In genomic region chr12:28922236-28922635, GRCm38 (mm10) we compare ENCODE assay signal across 18 mouse cellular contexts.
A peak's percentile ranks its signal among the peaks of the same experiment; 100 is the strongest.
DNase-seq lines count a peak whose midpoint lies in the region; ATAC-seq lines count a peak whose summit lies in the region.
"Had no signal": no experiment of that assay in that cellular context is flagged by ENCODE, and none has a peak within 500 bp of the region (broad histone marks: within the 10 kb centered on the region; RNA-seq: fewer than 3 reads in every experiment).

No protein-coding gene starts in this region.

- no peaks in the 10 kb centered on the region for H3K9me3 ChIP-seq in hindbrain, embryonic 13.5 days
- H3K9me3 ChIP-seq in hindbrain, embryonic 16.5 days (ENCODE audit: control insufficient read depth, low read length), result no peaks in the 10 kb centered on the region
- H3K9me3 ChIP-seq: embryonic facial prominence, embryonic 10.5 days; embryonic facial prominence, embryonic 12.5 days; forebrain, embryonic 13.5 days; forebrain, embryonic 15.5 days had no signal

- DNase-seq in right cerebral cortex, adult 18-20 months, result peak; percentile 62
- DNase-seq in right cerebral cortex, postnatal 25 days, result no peak
- DNase-seq in urinary bladder, postnatal 36 days (ENCODE audit: low spot score in 2 of 2), result no peak
- DNase-seq: adrenal gland, adult 2 months; adrenal gland, postnatal 10 days; adrenal gland, postnatal 25 days; cerebellum, adult 11-12 months; cerebellum, adult 2 months; cerebellum, adult 9-10 months; cerebellum, postnatal 10 days; cerebellum, postnatal 25 days; forebrain, postnatal 0 days had no signal

- 90% methylated on average over 2 of the region's 2 CpGs for WGBS in hindbrain, embryonic 13.5 days
- WGBS in hindbrain, embryonic 16.5 days, result 82% methylated on average over 2 of the region's 2 CpGs

- H3K36me3 ChIP-seq in hindbrain, embryonic 13.5 days, result no peaks in the 10 kb centered on the region
- H3K36me3 ChIP-seq in hindbrain, embryonic 16.5 days (ENCODE audit: control insufficient read depth, insufficient read depth, low read length), result no peaks in the 10 kb centered on the region
- H3K36me3 ChIP-seq: embryonic facial prominence, embryonic 10.5 days; embryonic facial prominence, embryonic 12.5 days; forebrain, embryonic 15.5 days had no signal

- no peak overlapping the region for H3K9ac ChIP-seq in hindbrain, embryonic 13.5 days
- H3K9ac ChIP-seq in hindbrain, embryonic 16.5 days (ENCODE audit: low read depth, low read length), result no peak overlapping the region
- H3K9ac ChIP-seq: embryonic facial prominence, embryonic 12.5 days; forebrain, embryonic 13.5 days; forebrain, embryonic 15.5 days; forebrain, postnatal 0 days had no signal

- no peak for ATAC-seq in hindbrain, embryonic 13.5 days (ENCODE audit: low FRiP score)
- no peak for ATAC-seq in hindbrain, embryonic 16.5 days
- ATAC-seq: forebrain, embryonic 13.5 days; forebrain, embryonic 15.5 days; forebrain, postnatal 0 days had no signal

- H3K4me2 ChIP-seq in hindbrain, embryonic 13.5 days, result no peak overlapping the region
- H3K4me2 ChIP-seq in hindbrain, embryonic 16.5 days (ENCODE audit: low read length), result no peak overlapping the region
- H3K4me2 ChIP-seq: embryonic facial prominence, embryonic 12.5 days; forebrain, embryonic 13.5 days; forebrain, embryonic 15.5 days had no signal

- peaks cover 9% of the 10 kb centered on the region; the same call in 1 of the 2 replicates for H3K4me1 ChIP-seq in hindbrain, embryonic 13.5 days (replicated peaks)
- H3K4me1 ChIP-seq in hindbrain, embryonic 16.5 days (ENCODE audit: control insufficient read depth, insufficient read depth, low read depth, low read length), result no peaks in the 10 kb centered on the region
- H3K4me1 ChIP-seq: embryonic facial prominence, embryonic 10.5 days; embryonic facial prominence, embryonic 12.5 days; forebrain, embryonic 13.5 days; forebrain, embryonic 15.5 days had no signal

- H3K27me3 ChIP-seq in hindbrain, embryonic 13.5 days, result no peaks in the 10 kb centered on the region
- no peaks in the 10 kb centered on the region for H3K27me3 ChIP-seq in hindbrain, embryonic 16.5 days (replicated peaks; ENCODE audit: control insufficient read depth, insufficient read depth, low read length)
- H3K27me3 ChIP-seq: embryonic facial prominence, embryonic 12.5 days; forebrain, embryonic 13.5 days; forebrain, embryonic 15.5 days had no signal

- peak overlapping the region; percentile 15; the same call in 1 of the 2 replicates for H3K27ac ChIP-seq in hindbrain, embryonic 13.5 days
- no peak overlapping the region for H3K27ac ChIP-seq in hindbrain, embryonic 16.5 days (ENCODE audit: low read depth, low read length)
- H3K27ac ChIP-seq: embryonic facial prominence, embryonic 10.5 days; embryonic facial prominence, embryonic 12.5 days; forebrain, embryonic 13.5 days; forebrain, embryonic 15.5 days had no signal

- no peak overlapping the region for H3K4me3 ChIP-seq in hindbrain, embryonic 13.5 days
- H3K4me3 ChIP-seq in hindbrain, embryonic 16.5 days (ENCODE audit: low read length), result no peak overlapping the region
- H3K4me3 ChIP-seq: embryonic facial prominence, embryonic 10.5 days; embryonic facial prominence, embryonic 12.5 days; forebrain, embryonic 13.5 days; forebrain, embryonic 15.5 days had no signal
